Mouse (Mus musculus) heart, embryonic 15.5 days (tissue): Measurements from ENCODE around the gene Hist2h2aa2. TPM values are rescaled to one million over a fixed set of nuclear protein-coding genes. Genes with fewer than 3 reads are reported as not detected.
"Not testable (repeated sequence)": the region's sequence is repeated elsewhere in the genome, so short reads cannot be mapped to it uniquely, and the experiment has no call there.

ENCODE experiments used
- ATAC-seq: fragments of 200-750 bp; cut with Nextera tagmentation; replicated peaks from 2 replicates; pipeline ENCODE4 v1.8.0; 2017; ENCODE audit warnings: low read depth, moderate TSS enrichment; ENCODE audit not compliant: insufficient number of reproducible peaks, insufficient read depth, low FRiP score
- H3K27ac ChIP-seq: fragments of 300-500 bp; sonication (generic); 2 replicates; pipeline ENCODE4 v1.5.1; 2015; ENCODE audit warnings: mild to moderate bottlenecking, inconsistent platforms
- H3K27me3 ChIP-seq: fragments of 300-500 bp; sonication (generic); 2 replicates; pipeline ENCODE4 v1.6.1; 2015; ENCODE audit warnings: inconsistent platforms
- H3K36me3 ChIP-seq: fragments of 300-500 bp; sonication (generic); 2 replicates; pipeline ENCODE4 v1.6.1; 2015; ENCODE audit warnings: mild to moderate bottlenecking, inconsistent platforms
- H3K4me1 ChIP-seq: fragments of 300-500 bp; sonication (generic); replicated peaks from 2 replicates; pipeline ENCODE4 v1.6.1; 2015; ENCODE audit warnings: inconsistent platforms
- H3K4me2 ChIP-seq: fragments of 300-500 bp; sonication (generic); 2 replicates; pipeline ENCODE4 v1.6.1; 2015; ENCODE audit warnings: inconsistent platforms, mild to moderate bottlenecking, moderate library complexity
- H3K4me3 ChIP-seq: fragments of 300-500 bp; sonication (generic); 2 replicates; pipeline ENCODE4 v1.5.1; 2015; ENCODE audit warnings: mild to moderate bottlenecking, inconsistent platforms
- H3K9ac ChIP-seq: fragments of 300-500 bp; sonication (generic); 2 replicates; pipeline ENCODE4 v1.6.1; 2015; ENCODE audit warnings: mild to moderate bottlenecking, inconsistent platforms
- H3K9me3 ChIP-seq: fragments of 300-500 bp; sonication (generic); replicated peaks from 2 replicates; pipeline ENCODE4 v1.6.1; 2016; ENCODE audit warnings: inconsistent platforms
- WGBS: fragments of 180-500 bp; shearing (Covaris S2); methylation state at CpG from one replicate; pipeline ENCODE4 v1.1.7; 2015; ENCODE audit warnings: mixed read lengths; 5-methylcytosine and 5-hydroxymethylcytosine counted together
- polyA plus RNA-seq: library from polyadenylated mRNA; unstranded; fragments of >200 nt; fragmentation: Nextera tagmentation; extraction: Ambion mirVana; gene quantifications from 2 replicates; pipeline ENCODE4 v1.2.1, GENCODE M21; 2015

The Hist2h2aa2 gene
- polyA plus RNA-seq, 1 experiment from 2014 or later = 45.9 TPM

DNA sequence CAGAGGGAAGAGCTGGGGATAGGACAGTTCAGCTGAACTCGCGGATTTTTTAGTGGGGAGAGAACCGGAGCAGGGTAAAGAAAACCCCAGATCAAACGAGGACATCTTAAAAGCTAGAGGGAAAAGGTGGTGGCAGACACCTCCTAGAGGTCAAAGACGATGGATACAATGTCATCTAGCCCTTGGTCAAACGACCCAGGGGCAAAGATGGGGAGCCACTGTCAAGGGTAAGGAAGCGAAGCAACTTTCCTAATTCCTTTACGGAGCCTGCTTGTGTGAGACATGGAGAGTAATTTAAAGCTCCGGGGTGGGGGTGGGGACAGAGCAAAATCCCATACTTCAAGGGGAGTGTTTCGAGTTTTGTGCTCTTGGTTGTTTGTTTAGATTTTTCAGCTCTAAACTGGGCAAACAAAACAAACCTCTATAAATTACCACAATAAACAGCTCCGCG, 20.9 kb downstream of the Hist2h2aa2 start:
- peak overlapping the region; percentile 64 for H3K9ac ChIP-seq
- no peaks in the 10 kb centered on the region for H3K9me3 ChIP-seq
- peak overlapping the region; percentile 68 for H3K4me3 ChIP-seq
- peaks cover 33% of the 10 kb centered on the region for H3K4me1 ChIP-seq
- no peak for ATAC-seq
- H3K36me3 ChIP-seq = no peaks in the 10 kb centered on the region
- H3K4me2 ChIP-seq = peak overlapping the region; percentile 83
- H3K27me3 ChIP-seq = no peaks in the 10 kb centered on the region
- under 1% methylated on average over 12 of the region's 12 CpGs for WGBS
- H3K27ac ChIP-seq = peak overlapping the region; percentile 99

DNA sequence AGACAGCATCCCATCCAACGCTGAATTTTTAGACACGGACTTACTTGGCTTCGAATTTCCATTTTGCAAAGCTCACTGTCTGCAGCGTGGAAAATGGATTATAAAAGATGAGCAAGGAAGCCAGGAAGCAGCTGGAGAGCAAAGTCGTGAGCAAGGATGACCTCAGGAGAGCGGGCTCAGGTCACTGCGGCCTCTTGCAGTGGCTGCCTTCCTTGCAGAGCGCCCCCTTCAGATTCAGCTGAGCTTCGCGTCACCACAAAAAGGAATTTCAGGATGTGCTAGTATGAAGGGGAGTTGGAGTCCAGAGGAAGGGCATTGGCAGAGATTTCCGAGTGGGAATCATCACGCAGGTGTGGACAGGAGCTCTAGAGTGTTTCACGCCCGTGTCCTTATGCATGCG, 30.8 kb downstream of the Hist2h2aa2 start:
- H3K36me3 ChIP-seq = no peaks in the 10 kb centered on the region

DNA sequence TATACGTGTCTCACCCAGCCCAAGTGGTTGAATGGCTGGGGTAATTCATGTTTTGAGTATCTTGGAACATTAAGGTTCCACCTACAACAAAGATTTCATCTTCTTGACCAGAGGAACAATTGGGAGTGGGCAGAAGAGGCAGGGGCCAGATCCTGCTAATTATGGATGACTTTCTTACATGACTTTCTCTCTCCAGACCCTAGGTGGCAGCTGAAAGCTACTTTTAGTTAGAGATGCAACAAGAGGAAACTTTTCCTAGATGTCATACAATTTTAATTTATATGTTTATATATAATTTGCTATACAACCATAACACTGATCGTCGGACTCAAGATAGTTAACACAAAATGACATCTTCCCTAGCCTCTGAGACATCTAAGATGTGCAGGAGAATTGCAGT, 32.3 kb downstream of the Hist2h2aa2 start:
- Histone ChIP-seq H3K36me3 (no peaks in the 10 kb centered on the region), H3K4me2 (no peak overlapping the region), H3K27me3 (no peaks in the 10 kb centered on the region), H3K9ac (no peak overlapping the region), H3K27ac (no peak overlapping the region), H3K4me3 (no peak overlapping the region), H3K9me3 (no peaks in the 10 kb centered on the region), H3K4me1 (no peaks in the 10 kb centered on the region)
- no peak for ATAC-seq
- WGBS = 76% methylated on average over 3 of the region's 3 CpGs

More for the DNA sequence above, 30.8 kb downstream of the Hist2h2aa2 start:
- Histone ChIP-seq H3K9ac (no peak overlapping the region), H3K4me2 (no peak overlapping the region), H3K4me3 (no peak overlapping the region), H3K4me1 (no peaks in the 10 kb centered on the region), H3K9me3 (no peaks in the 10 kb centered on the region), H3K27me3 (0 out of 2 replicates have a peak, but pooled peaks cover 3% of the 10 kb centered on the region), H3K27ac (no peak overlapping the region)
- ATAC-seq = no peak
- 23% methylated on average over 15 of the region's 15 CpGs for WGBS

GRCm38 (mm10) chr3:96199731-96200130, 40.3 kb downstream of the Hist2h2aa2 start:
- 42% methylated on average over 2 of the region's 2 CpGs for WGBS

DNA sequence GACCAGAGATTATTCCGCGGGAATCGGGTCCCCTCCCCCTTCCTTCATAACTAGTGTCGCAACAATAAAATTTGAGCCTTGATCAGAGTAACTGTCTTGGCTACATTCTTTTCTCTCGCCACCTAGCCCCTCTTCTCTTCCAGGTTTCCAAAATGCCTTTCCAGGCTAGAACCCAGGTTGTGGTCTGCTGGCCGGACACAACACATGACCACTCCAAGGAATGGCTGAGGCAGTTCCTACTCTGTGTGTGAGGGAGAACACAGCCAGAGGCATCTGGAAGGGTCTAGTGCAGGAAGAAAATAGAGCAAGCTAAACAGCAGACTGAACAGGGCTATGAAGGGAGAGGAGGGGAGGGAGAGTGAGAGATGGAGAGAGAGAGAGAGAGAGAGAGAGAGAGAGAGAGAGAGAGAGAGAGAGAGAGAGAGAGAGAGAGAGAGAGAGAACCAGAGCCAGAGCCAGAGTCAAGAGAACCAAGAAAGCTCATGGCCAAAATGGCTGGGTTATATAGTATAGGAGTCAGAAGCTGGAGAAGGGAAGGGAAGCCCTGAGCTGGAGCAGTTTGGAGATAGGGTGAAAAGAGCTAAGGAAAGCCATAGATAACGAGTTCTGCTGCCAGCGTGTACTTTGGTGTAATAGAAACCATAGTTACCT, 41.4 kb downstream of the Hist2h2aa2 start:
- H3K9ac ChIP-seq, H3K27me3 ChIP-seq, ATAC-seq, H3K27ac ChIP-seq, H3K9me3 ChIP-seq, H3K4me3 ChIP-seq: not testable (repeated sequence)
- peaks cover 15% of the 10 kb centered on the region for H3K36me3 ChIP-seq
- H3K4me1 ChIP-seq = peaks cover 16% of the 10 kb centered on the region
- peak overlapping the region; percentile 99; the same call in 1 of the 2 replicates for H3K4me2 ChIP-seq
- 28% methylated on average over 8 of the region's 8 CpGs for WGBS

More at GRCm38 (mm10) chr3:96199731-96200130, 40.3 kb downstream of the Hist2h2aa2 start:
- Histone ChIP-seq H3K4me2 (no peak overlapping the region), H3K36me3 (peaks cover 9% of the 10 kb centered on the region; the same call in 1 of the 2 replicates), H3K9me3 (no peaks in the 10 kb centered on the region; the same call in 1 of the 2 replicates), H3K27me3 (no peaks in the 10 kb centered on the region), H3K27ac (no peak overlapping the region), H3K4me3 (no peak overlapping the region), H3K9ac (no peak overlapping the region), H3K4me1 (peaks cover 16% of the 10 kb centered on the region)
- ATAC-seq = no peak

GRCm38 (mm10) chr3:96198181-96198580, 41.9 kb downstream of the Hist2h2aa2 start:
- WGBS = 5% methylated on average over 6 of the region's 6 CpGs
- no peak for ATAC-seq
- H3K9me3 ChIP-seq = no peaks in the 10 kb centered on the region; the same call in 1 of the 2 replicates
- H3K4me3 ChIP-seq = peak overlapping the region; percentile 75
- peaks cover 16% of the 10 kb centered on the region for H3K4me1 ChIP-seq
- H3K4me2 ChIP-seq = peak overlapping the region; percentile 99
- no peaks in the 10 kb centered on the region for H3K27me3 ChIP-seq
- H3K9ac ChIP-seq = peak overlapping the region; percentile 85; the same call in 1 of the 2 replicates
- peaks cover 15% of the 10 kb centered on the region for H3K36me3 ChIP-seq
- H3K27ac ChIP-seq = peak overlapping the region; percentile 90

GRCm38 (mm10) chr3:96197129-96197749, 42.8 kb downstream of the Hist2h2aa2 start:
- Histone ChIP-seq H3K4me2 (peak overlapping the region; percentile 99), H3K9me3 (no peaks in the 10 kb centered on the region; the same call in 1 of the 2 replicates), H3K4me1 (peaks cover 16% of the 10 kb centered on the region), H3K4me3 (peak overlapping the region; percentile 75), H3K9ac (peak overlapping the region; percentile 85), H3K36me3 (peaks cover 15% of the 10 kb centered on the region), H3K27ac (peak overlapping the region; percentile 90), H3K27me3 (no peaks in the 10 kb centered on the region)
- under 1% methylated on average over 50 of the region's 50 CpGs for WGBS
- peak; percentile 88 for ATAC-seq

DNA sequence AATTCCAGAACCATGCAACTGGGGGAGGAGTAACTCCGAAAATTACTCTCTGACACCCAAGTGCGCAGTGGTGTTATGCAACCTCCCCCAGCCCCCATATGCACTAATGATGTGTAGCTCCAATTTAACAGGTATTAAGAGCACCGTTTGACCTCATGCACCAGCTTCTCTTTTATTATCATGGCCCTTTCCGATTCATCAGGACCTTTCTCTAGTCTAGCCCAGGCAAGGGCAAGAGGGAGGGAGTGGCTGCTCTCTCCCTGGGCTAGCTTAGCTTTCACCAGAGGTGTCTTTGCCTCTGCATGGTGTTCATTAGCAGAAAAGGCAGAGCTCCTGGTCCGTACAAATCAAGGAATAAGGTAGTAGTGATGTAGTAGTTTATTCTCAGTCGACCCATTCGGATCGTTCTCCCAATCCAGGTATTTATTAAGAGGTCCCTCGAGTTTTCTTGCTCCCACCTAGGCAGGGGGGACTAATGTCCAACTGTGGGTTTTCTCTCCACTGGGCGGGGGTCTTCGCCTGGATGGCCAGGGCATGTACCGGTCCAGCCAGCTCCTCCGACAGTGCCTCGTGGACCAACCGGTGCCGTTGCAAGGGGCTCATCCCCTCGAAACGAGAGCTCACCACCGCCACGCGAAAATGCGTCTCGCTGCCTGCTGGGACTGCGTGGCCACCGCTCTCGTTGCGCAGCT, 43.5 kb downstream of the Hist2h2aa2 start:
- H3K4me2 ChIP-seq = peak overlapping the region; percentile 99
- WGBS = 19% methylated on average over 27 of the region's 27 CpGs
- H3K9ac ChIP-seq = peak overlapping the region; percentile 85
- H3K27ac ChIP-seq = peak overlapping the region; percentile 90
- no peak for ATAC-seq
- peak overlapping the region; percentile 75 for H3K4me3 ChIP-seq
- peaks cover 15% of the 10 kb centered on the region for H3K36me3 ChIP-seq
- H3K9me3 ChIP-seq = no peaks in the 10 kb centered on the region; the same call in 1 of the 2 replicates
- peaks cover 16% of the 10 kb centered on the region for H3K4me1 ChIP-seq
- H3K27me3 ChIP-seq = no peaks in the 10 kb centered on the region

- 91% methylated on average over 11 of the region's 11 CpGs for WGBS
- Histone ChIP-seq H3K9me3 (no peaks in the 10 kb centered on the region; the same call in 1 of the 2 replicates), H3K4me2 (no peak overlapping the region), H3K27ac (no peak overlapping the region), H3K27me3 (no peaks in the 10 kb centered on the region), H3K4me1 (peaks cover 16% of the 10 kb centered on the region), H3K4me3 (no peak overlapping the region), H3K36me3 (peaks cover 22% of the 10 kb centered on the region), H3K9ac (no peak overlapping the region)
- ATAC-seq = no peak
These were observed 44.3 kb downstream of the Hist2h2aa2 start for GRCm38 (mm10) chr3:96195616-96196313.

DNA sequence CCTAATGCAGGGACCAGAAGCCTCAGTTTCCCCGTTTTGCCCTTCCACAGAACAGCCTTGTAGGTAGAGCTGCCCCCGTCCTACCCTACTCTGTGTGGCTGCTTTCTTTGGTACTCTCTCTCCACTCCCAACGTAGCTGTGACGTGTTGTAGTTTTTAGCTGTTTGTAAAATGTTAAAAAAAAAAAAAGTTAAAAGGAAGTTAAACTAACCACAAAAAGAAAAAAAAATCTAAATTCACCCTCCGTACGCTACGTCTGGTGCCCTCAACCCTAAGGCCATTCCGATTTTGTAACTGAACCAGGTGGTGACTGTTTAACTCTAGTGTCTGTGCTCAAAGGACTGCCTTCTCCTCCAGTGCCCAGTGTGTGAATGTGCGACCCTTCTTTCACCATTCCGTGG, 45.1 kb downstream of the Hist2h2aa2 start:
- Histone ChIP-seq H3K4me2 (no peak overlapping the region), H3K4me3 (no peak overlapping the region), H3K27me3 (no peaks in the 10 kb centered on the region), H3K9me3 (no peaks in the 10 kb centered on the region; the same call in 1 of the 2 replicates), H3K9ac (no peak overlapping the region), H3K4me1 (peaks cover 16% of the 10 kb centered on the region), H3K36me3 (peaks cover 22% of the 10 kb centered on the region), H3K27ac (no peak overlapping the region)
- no peak for ATAC-seq
- WGBS = 88% methylated on average over 10 of the region's 10 CpGs

- Histone ChIP-seq H3K27ac (no peak overlapping the region), H3K9me3 (no peaks in the 10 kb centered on the region; the same call in 1 of the 2 replicates), H3K4me1 (peaks cover 13% of the 10 kb centered on the region), H3K36me3 (peaks cover 31% of the 10 kb centered on the region), H3K27me3 (no peaks in the 10 kb centered on the region), H3K4me3 (no peak overlapping the region), H3K4me2 (no peak overlapping the region), H3K9ac (no peak overlapping the region)
- WGBS = 63% methylated on average over 12 of the region's 12 CpGs
- ATAC-seq = no peak
These were observed 47.1 kb downstream of the Hist2h2aa2 start for GRCm38 (mm10) chr3:96192977-96193376.
